Mouse (Mus musculus) forebrain, embryonic 13.5 days (tissue): ENCODE data around the gene Gm13212. TPM values are rescaled to one million over a fixed set of nuclear protein-coding genes. Genes with fewer than 3 reads are reported as not detected.
"Not testable (repeated sequence)": the region's sequence is repeated elsewhere in the genome, so short reads cannot be mapped to it uniquely, and the experiment has no call there.

Source experiments
- ATAC-seq: fragments of 200-750 bp; cut with Nextera tagmentation; 2 replicates; pipeline ENCODE4 v1.8.0; 2017
- H3K27ac ChIP-seq: fragments of 300-500 bp; sonication (generic); 2 replicates; pipeline ENCODE4 v1.5.1; 2015; ENCODE audit warnings: inconsistent platforms, mild to moderate bottlenecking, moderate library complexity
- H3K27me3 ChIP-seq: fragments of 300-500 bp; sonication (generic); 2 replicates; pipeline ENCODE4 v1.6.1; 2015; ENCODE audit warnings: mild to moderate bottlenecking, inconsistent platforms
- H3K36me3 ChIP-seq: fragments of 300-500 bp; sonication (generic); 2 replicates; pipeline ENCODE4 v1.6.1; 2015; ENCODE audit warnings: mild to moderate bottlenecking, inconsistent platforms; ENCODE audit not compliant: poor library complexity, severe bottlenecking
- H3K4me1 ChIP-seq: fragments of 300-500 bp; sonication (generic); 2 replicates; pipeline ENCODE4 v1.6.1; 2015; ENCODE audit warnings: inconsistent platforms
- H3K4me2 ChIP-seq: fragments of 300-500 bp; sonication (generic); 2 replicates; pipeline ENCODE4 v1.6.1; 2015; ENCODE audit warnings: inconsistent platforms, mild to moderate bottlenecking, moderate library complexity
- H3K4me3 ChIP-seq: fragments of 300-500 bp; sonication (generic); 2 replicates; pipeline ENCODE4 v1.5.1; 2015; ENCODE audit warnings: mild to moderate bottlenecking, inconsistent platforms
- H3K9ac ChIP-seq: fragments of 300-500 bp; sonication (generic); 2 replicates; pipeline ENCODE4 v1.6.1; 2015; ENCODE audit warnings: mild to moderate bottlenecking, inconsistent platforms
- H3K9me3 ChIP-seq: fragments of 300-500 bp; sonication (generic); replicated peaks from 2 replicates; pipeline ENCODE4 v1.6.1; 2016; ENCODE audit warnings: inconsistent platforms
- WGBS: fragments of 180-500 bp; shearing (Covaris S2); methylation state at CpG from one replicate; pipeline ENCODE4 v1.1.7; 2015; 5-methylcytosine and 5-hydroxymethylcytosine counted together
- polyA plus RNA-seq: library from polyadenylated mRNA; unstranded; fragments of >200 nt; fragmentation: Nextera tagmentation; extraction: Ambion mirVana; gene quantifications from 2 replicates; pipeline ENCODE4 v1.2.1, GENCODE M21; 2015

Gm13212 gene
- 0.12 and 0.21 TPM in 2 replicates for polyA plus RNA-seq

- peaks cover 10% of the 10 kb centered on the region for H3K9me3 ChIP-seq
- not testable (repeated sequence) for H3K4me3 ChIP-seq, H3K36me3 ChIP-seq, ATAC-seq, H3K27me3 ChIP-seq, H3K9ac ChIP-seq, H3K27ac ChIP-seq, H3K4me1 ChIP-seq, H3K4me2 ChIP-seq
- 23% methylated on average over 11 of the region's 11 CpGs for WGBS
Measured at GRCm38 (mm10) chr4:145585078-145585477, at the start of gene Gm13212. Gm13212 (plus strand) TSS chr4:145585166.

- H3K27ac ChIP-seq, ATAC-seq: not testable (repeated sequence)
Measured at GRCm38 (mm10) chr4:145543861-145544260, 41.1 kb upstream of the Gm13212 start.

GRCm38 (mm10) chr4:145545106-145545505 is 39.9 kb upstream of the Gm13212 start:
- H3K4me1 ChIP-seq, H3K9ac ChIP-seq, H3K4me2 ChIP-seq, H3K27me3 ChIP-seq, H3K27ac ChIP-seq, H3K4me3 ChIP-seq, ATAC-seq, H3K36me3 ChIP-seq: not testable (repeated sequence)
- WGBS: 25% methylated on average over 2 of the region's 2 CpGs
- H3K9me3 ChIP-seq: peaks cover 59% of the 10 kb centered on the region

More at GRCm38 (mm10) chr4:145543861-145544260, 41.1 kb upstream of the Gm13212 start:
- not testable (repeated sequence) for H3K27me3 ChIP-seq, H3K4me3 ChIP-seq, H3K4me1 ChIP-seq, H3K4me2 ChIP-seq, H3K36me3 ChIP-seq, H3K9ac ChIP-seq
- H3K9me3 ChIP-seq: peaks cover 49% of the 10 kb centered on the region
- 81% methylated on average over 5 of the region's 5 CpGs for WGBS

GRCm38 (mm10) chr4:145545734-145546349 is 39.1 kb upstream of the Gm13212 start:
- H3K27ac ChIP-seq, H3K9ac ChIP-seq, H3K4me3 ChIP-seq, H3K36me3 ChIP-seq, H3K27me3 ChIP-seq, H3K4me2 ChIP-seq, ATAC-seq, H3K4me1 ChIP-seq: not testable (repeated sequence)
- peaks cover 55% of the 10 kb centered on the region for H3K9me3 ChIP-seq
- WGBS: 70% methylated on average over 6 of the region's 6 CpGs

GRCm38 (mm10) chr4:145546477-145546876 is 38.5 kb upstream of the Gm13212 start:
- ATAC-seq, H3K4me2 ChIP-seq, H3K36me3 ChIP-seq, H3K27ac ChIP-seq, H3K4me3 ChIP-seq, H3K27me3 ChIP-seq, H3K4me1 ChIP-seq, H3K9ac ChIP-seq: not testable (repeated sequence)
- H3K9me3 ChIP-seq: peaks cover 54% of the 10 kb centered on the region
- 88% methylated on average over 3 of the region's 3 CpGs for WGBS

GRCm38 (mm10) chr4:145556680-145557079 is 28.3 kb upstream of the Gm13212 start:
- Histone ChIP-seq H3K9me3 (peaks cover 66% of the 10 kb centered on the region), H3K27ac (no peak overlapping the region), H3K36me3 (no peaks in the 10 kb centered on the region), H3K27me3 (no peaks in the 10 kb centered on the region), H3K9ac (no peak overlapping the region), H3K4me2 (no peak overlapping the region), H3K4me1 (no peaks in the 10 kb centered on the region), H3K4me3 (no peak overlapping the region)
- no peak for ATAC-seq
- WGBS: 64% methylated on average over 1 of the region's 1 CpGs

GRCm38 (mm10) chr4:145559505-145560099 is 25.4 kb upstream of the Gm13212 start:
- H3K27ac ChIP-seq: no peak overlapping the region
- no peak for ATAC-seq
- peaks cover 58% of the 10 kb centered on the region for H3K9me3 ChIP-seq
- H3K4me3 ChIP-seq: no peak overlapping the region
- 40% methylated on average over 3 of the region's 3 CpGs for WGBS
- H3K27me3 ChIP-seq: no peaks in the 10 kb centered on the region
- H3K36me3 ChIP-seq: no peaks in the 10 kb centered on the region
- H3K4me1 ChIP-seq: no peaks in the 10 kb centered on the region
- no peak overlapping the region for H3K9ac ChIP-seq
- H3K4me2 ChIP-seq: no peak overlapping the region

GRCm38 (mm10) chr4:145564111-145564821 is 20.7 kb upstream of the Gm13212 start:
- no peaks in the 10 kb centered on the region for H3K4me1 ChIP-seq
- H3K27me3 ChIP-seq: no peaks in the 10 kb centered on the region
- no peak overlapping the region for H3K27ac ChIP-seq
- WGBS: 64% methylated on average over 3 of the region's 3 CpGs
- H3K4me2 ChIP-seq: no peak overlapping the region
- no peak overlapping the region for H3K4me3 ChIP-seq
- peaks cover 34% of the 10 kb centered on the region for H3K9me3 ChIP-seq
- ATAC-seq: no peak
- H3K36me3 ChIP-seq: no peaks in the 10 kb centered on the region
- H3K9ac ChIP-seq: no peak overlapping the region

- H3K27me3 ChIP-seq, H3K36me3 ChIP-seq, H3K27ac ChIP-seq, H3K9ac ChIP-seq, H3K4me3 ChIP-seq, H3K4me1 ChIP-seq, H3K4me2 ChIP-seq, ATAC-seq: not testable (repeated sequence)
- H3K9me3 ChIP-seq: peaks cover 16% of the 10 kb centered on the region
- WGBS: 79% methylated on average over 9 of the region's 10 CpGs
Measured at GRCm38 (mm10) chr4:145570461-145570860, 14.5 kb upstream of the Gm13212 start.

- 94% methylated on average over 8 of the region's 8 CpGs for WGBS
- not testable (repeated sequence) for H3K9ac ChIP-seq, H3K4me1 ChIP-seq, ATAC-seq, H3K27me3 ChIP-seq, H3K36me3 ChIP-seq, H3K4me2 ChIP-seq, H3K27ac ChIP-seq, H3K4me3 ChIP-seq
- H3K9me3 ChIP-seq: peaks cover 30% of the 10 kb centered on the region
Measured at GRCm38 (mm10) chr4:145576623-145577022, 8.3 kb upstream of the Gm13212 start.

- H3K9ac ChIP-seq, H3K36me3 ChIP-seq, H3K27ac ChIP-seq, H3K27me3 ChIP-seq, ATAC-seq, H3K4me2 ChIP-seq, H3K4me1 ChIP-seq, H3K4me3 ChIP-seq: not testable (repeated sequence)
- peaks cover 15% of the 10 kb centered on the region for H3K9me3 ChIP-seq
- WGBS: 94% methylated on average over 1 of the region's 1 CpGs
Measured at GRCm38 (mm10) chr4:145580333-145580732, 4.6 kb upstream of the Gm13212 start.

- H3K27ac ChIP-seq, H3K4me1 ChIP-seq, H3K4me2 ChIP-seq, H3K27me3 ChIP-seq, ATAC-seq, H3K9me3 ChIP-seq, H3K36me3 ChIP-seq, H3K9ac ChIP-seq, H3K4me3 ChIP-seq: not testable (repeated sequence)
- WGBS: 80% methylated on average over 2 of the region's 2 CpGs
Measured at GRCm38 (mm10) chr4:145586046-145586445, 1.1 kb downstream of the Gm13212 start.
